In genomic region chr11:35676744-35677143, GRCm38 (mm10) we compare ENCODE assay signal across 24 mouse cellular contexts.
DNase-seq lines count a peak whose midpoint lies in the region; ATAC-seq and TF ChIP-seq lines count a peak whose summit lies in the region.
"Had no signal": no experiment of that assay in that cellular context is flagged by ENCODE, and none has a peak within 500 bp of the region (broad histone marks: within the 10 kb centered on the region; RNA-seq: fewer than 3 reads in every experiment).

No protein-coding gene starts in this region.

- no peaks in the 10 kb centered on the region for H3K4me1 ChIP-seq in kidney, embryonic 14.5 days (ENCODE audit: control insufficient read depth, insufficient read depth, low read length)
- H3K4me1 ChIP-seq in kidney, embryonic 16.5 days (ENCODE audit: insufficient read depth, low read length): 0 out of 2 replicates have a peak, but pooled peaks cover 5% of the 10 kb centered on the region
- H3K4me1 ChIP-seq: embryonic facial prominence, embryonic 12.5 days; forebrain, embryonic 13.5 days; forebrain, embryonic 15.5 days had no signal

- no peak overlapping the region for H3K4me2 ChIP-seq in kidney, embryonic 14.5 days (replicated peaks; ENCODE audit: low read depth, low read length)
- no peak overlapping the region for H3K4me2 ChIP-seq in kidney, embryonic 16.5 days (replicated peaks; ENCODE audit: low read depth, low read length)
- H3K4me2 ChIP-seq: embryonic facial prominence, embryonic 12.5 days; forebrain, embryonic 13.5 days; forebrain, embryonic 15.5 days had no signal

- no peak for TF ChIP-seq CTCF in layer of hippocampus, adult 2 months (conservative IDR thresholded peaks at IDR 0.05)

- H3K36me3 ChIP-seq in kidney, embryonic 14.5 days (ENCODE audit: control insufficient read depth, insufficient read depth, low read length): 0 out of 2 replicates have a peak, but pooled peaks cover 2% of the 10 kb centered on the region
- no peaks in the 10 kb centered on the region for H3K36me3 ChIP-seq in kidney, embryonic 16.5 days (ENCODE audit: insufficient read depth, low read length)
- H3K36me3 ChIP-seq: embryonic facial prominence, embryonic 10.5 days; embryonic facial prominence, embryonic 12.5 days; forebrain, embryonic 15.5 days; G1E had no signal

- no peak for DNase-seq in kidney, postnatal 36 days
- DNase-seq in kidney, postnatal 4 days: no peak
- no peak for DNase-seq in layer of hippocampus, adult 2 months (ENCODE audit: low spot score in 2 of 2)
- no peak for DNase-seq in layer of hippocampus, postnatal 14 days (ENCODE audit: low spot score in 2 of 2)
- DNase-seq: adrenal gland, adult 8-10 months; adrenal gland, postnatal 14 days; adrenal gland, postnatal 36 days; B cell, adult 2 months; cerebellum, adult 11-12 months; cerebellum, adult 2 months; cerebellum, adult 9-10 months; cerebellum, postnatal 10 days; cerebellum, postnatal 25 days had no signal

- H3K27me3 ChIP-seq in kidney, embryonic 14.5 days (ENCODE audit: control insufficient read depth, insufficient read depth, low read length): no peaks in the 10 kb centered on the region
- H3K27me3 ChIP-seq in kidney, embryonic 16.5 days (ENCODE audit: insufficient read depth, low read length): no peaks in the 10 kb centered on the region
- H3K27me3 ChIP-seq: CH12.LX; embryonic facial prominence, embryonic 12.5 days; forebrain, embryonic 13.5 days; forebrain, embryonic 15.5 days; Patski had no signal

- H3K27ac ChIP-seq in kidney, embryonic 14.5 days (ENCODE audit: low read depth, low read length): no peak overlapping the region
- H3K27ac ChIP-seq in kidney, embryonic 16.5 days (ENCODE audit: low read length): no peak overlapping the region
- H3K27ac ChIP-seq in layer of hippocampus, adult 2 months: peak overlapping the region; percentile 88; the same call in 1 of the 2 replicates
- H3K27ac ChIP-seq: embryonic facial prominence, embryonic 10.5 days; embryonic facial prominence, embryonic 12.5 days; forebrain, embryonic 13.5 days; forebrain, embryonic 15.5 days had no signal

- no peak overlapping the region for H3K4me3 ChIP-seq in kidney, embryonic 14.5 days (ENCODE audit: low read length)
- H3K4me3 ChIP-seq in kidney, embryonic 16.5 days (ENCODE audit: low read length): no peak overlapping the region
- H3K4me3 ChIP-seq in layer of hippocampus, adult 2 months: no peak overlapping the region
- H3K4me3 ChIP-seq: embryonic facial prominence, embryonic 10.5 days; embryonic facial prominence, embryonic 12.5 days; forebrain, embryonic 13.5 days; forebrain, embryonic 15.5 days had no signal

- peak; percentile 91 for ATAC-seq in kidney, embryonic 14.5 days (ENCODE audit: low FRiP score, low TSS enrichment)
- peak; percentile 87 for ATAC-seq in kidney, embryonic 16.5 days (ENCODE audit: low FRiP score, low TSS enrichment)
- ATAC-seq: activated CD4-positive, CD25-positive, alpha-beta regulatory T cell, adult 4 months; CD4-positive, CD25-positive, alpha-beta regulatory T cell, adult 4 months; forebrain, embryonic 13.5 days; forebrain, embryonic 15.5 days; Patski had no signal

- 20% methylated on average over 4 of the region's 4 CpGs for WGBS in kidney, embryonic 14.5 days
- 20% methylated on average over 4 of the region's 4 CpGs for WGBS in kidney, embryonic 16.5 days

- no peak overlapping the region for H3K9ac ChIP-seq in kidney, embryonic 14.5 days (ENCODE audit: low read depth, low read length)
- no peak overlapping the region for H3K9ac ChIP-seq in kidney, embryonic 16.5 days (replicated peaks; ENCODE audit: low read length)
- H3K9ac ChIP-seq: embryonic facial prominence, embryonic 12.5 days; forebrain, embryonic 13.5 days; forebrain, embryonic 15.5 days had no signal

- H3K9me3 ChIP-seq in kidney, embryonic 14.5 days (ENCODE audit: control insufficient read depth, low read length): no peaks in the 10 kb centered on the region
- H3K9me3 ChIP-seq in kidney, embryonic 16.5 days (ENCODE audit: low read length): no peaks in the 10 kb centered on the region
- H3K9me3 ChIP-seq: embryonic facial prominence, embryonic 10.5 days; embryonic facial prominence, embryonic 12.5 days; forebrain, embryonic 13.5 days; forebrain, embryonic 15.5 days had no signal
